In genomic region chr16:87942103-87942865, GRCm38 (mm10) we compare ENCODE assay signal across 20 mouse cellular contexts.
DNase-seq lines count a peak whose midpoint lies in the region; ATAC-seq lines count a peak whose summit lies in the region.
"Had no signal": no experiment of that assay in that cellular context is flagged by ENCODE, and none has a peak within 500 bp of the region (broad histone marks: within the 10 kb centered on the region; RNA-seq: fewer than 3 reads in every experiment).

No protein-coding gene starts in this region.

- H3K27me3 ChIP-seq in forebrain, embryonic 14.5 days (replicated peaks; ENCODE audit: control insufficient read depth, insufficient read depth, low read length) = no peaks in the 10 kb centered on the region
- no peaks in the 10 kb centered on the region for H3K27me3 ChIP-seq in forebrain, embryonic 12.5 days
- H3K27me3 ChIP-seq in limb, embryonic 12.5 days = no peaks in the 10 kb centered on the region
- no peaks in the 10 kb centered on the region for H3K27me3 ChIP-seq in limb, embryonic 10.5 days (ENCODE audit: low read depth, poor library complexity, severe bottlenecking)
- H3K27me3 ChIP-seq in neural tube, embryonic 13.5 days = no peaks in the 10 kb centered on the region
- H3K27me3 ChIP-seq: embryonic facial prominence, embryonic 13.5 days; forebrain, embryonic 13.5 days; heart, embryonic 12.5 days; intestine, embryonic 15.5 days had no signal

- 71% methylated on average over 13 of the region's 13 CpGs for WGBS in forebrain, embryonic 14.5 days
- WGBS in forebrain, embryonic 12.5 days = 82% methylated on average over 13 of the region's 13 CpGs
- 47% methylated on average over 13 of the region's 13 CpGs for WGBS in limb, embryonic 12.5 days
- WGBS in limb, embryonic 10.5 days = 78% methylated on average over 13 of the region's 13 CpGs
- WGBS in neural tube, embryonic 13.5 days = 71% methylated on average over 13 of the region's 13 CpGs

- no peak overlapping the region for H3K4me2 ChIP-seq in forebrain, embryonic 14.5 days (ENCODE audit: low read length)
- H3K4me2 ChIP-seq in forebrain, embryonic 12.5 days = no peak overlapping the region
- H3K4me2 ChIP-seq in limb, embryonic 12.5 days = 0 out of 2 replicates have a peak overlapping the region, but pooled peaks have one; percentile 6
- no peak overlapping the region for H3K4me2 ChIP-seq in neural tube, embryonic 13.5 days
- H3K4me2 ChIP-seq: embryonic facial prominence, embryonic 13.5 days; forebrain, embryonic 13.5 days; heart, embryonic 12.5 days; intestine, embryonic 15.5 days had no signal

- H3K9ac ChIP-seq in forebrain, embryonic 14.5 days (ENCODE audit: low read length) = no peak overlapping the region
- no peak overlapping the region for H3K9ac ChIP-seq in forebrain, embryonic 12.5 days
- no peak overlapping the region for H3K9ac ChIP-seq in limb, embryonic 12.5 days (replicated peaks)
- H3K9ac ChIP-seq in neural tube, embryonic 13.5 days = no peak overlapping the region
- H3K9ac ChIP-seq: embryonic facial prominence, embryonic 13.5 days; forebrain, embryonic 13.5 days; heart, embryonic 12.5 days; intestine, embryonic 15.5 days had no signal

- DNase-seq in forebrain, embryonic 14.5 days (ENCODE audit: low spot score) = no peak
- no peak for DNase-seq in limb, embryonic 10.5 days (ENCODE audit: low spot score)
- no peak for DNase-seq in neural tube, embryonic 10.5 days (ENCODE audit: extremely low spot score, low spot score)
- no peak for DNase-seq in adrenal gland, postnatal 14 days
- DNase-seq: adrenal gland, postnatal 10 days; B cell, adult 2 months; cerebellum, adult 11-12 months; cerebellum, adult 9-10 months; cerebellum, postnatal 36 days; gastrocnemius, adult 2 months; gastrocnemius, postnatal 25 days had no signal

- no peak overlapping the region for H3K27ac ChIP-seq in forebrain, embryonic 14.5 days (ENCODE audit: low read depth, low read length)
- no peak overlapping the region for H3K27ac ChIP-seq in forebrain, embryonic 12.5 days
- no peak overlapping the region for H3K27ac ChIP-seq in limb, embryonic 12.5 days
- no peak overlapping the region for H3K27ac ChIP-seq in limb, embryonic 10.5 days
- H3K27ac ChIP-seq in neural tube, embryonic 13.5 days (replicated peaks) = no peak overlapping the region
- H3K27ac ChIP-seq: embryonic facial prominence, embryonic 13.5 days; forebrain, embryonic 13.5 days; gastrocnemius, adult 2 months; intestine, embryonic 15.5 days had no signal

- H3K4me1 ChIP-seq in forebrain, embryonic 14.5 days (ENCODE audit: control insufficient read depth, insufficient read depth, low read length) = no peaks in the 10 kb centered on the region
- no peaks in the 10 kb centered on the region for H3K4me1 ChIP-seq in forebrain, embryonic 12.5 days
- peaks cover 11% of the 10 kb centered on the region; the same call in 1 of the 2 replicates for H3K4me1 ChIP-seq in limb, embryonic 12.5 days (replicated peaks)
- H3K4me1 ChIP-seq in limb, embryonic 10.5 days = peaks cover 8% of the 10 kb centered on the region
- H3K4me1 ChIP-seq in neural tube, embryonic 13.5 days (replicated peaks) = 0 out of 2 replicates have a peak, but pooled peaks cover 3% of the 10 kb centered on the region
- H3K4me1 ChIP-seq: embryonic facial prominence, embryonic 13.5 days; forebrain, embryonic 13.5 days; heart, embryonic 12.5 days; intestine, embryonic 15.5 days had no signal

- no peaks in the 10 kb centered on the region for H3K9me3 ChIP-seq in forebrain, embryonic 14.5 days (replicated peaks; ENCODE audit: control insufficient read depth, low read length)
- no peaks in the 10 kb centered on the region for H3K9me3 ChIP-seq in forebrain, embryonic 12.5 days
- no peaks in the 10 kb centered on the region for H3K9me3 ChIP-seq in limb, embryonic 12.5 days
- H3K9me3 ChIP-seq in limb, embryonic 10.5 days (replicated peaks) = no peaks in the 10 kb centered on the region
- H3K9me3 ChIP-seq in neural tube, embryonic 13.5 days = no peaks in the 10 kb centered on the region
- H3K9me3 ChIP-seq: embryonic facial prominence, embryonic 13.5 days; forebrain, embryonic 13.5 days; heart, embryonic 12.5 days; intestine, embryonic 15.5 days had no signal

- H3K36me3 ChIP-seq in forebrain, embryonic 14.5 days (ENCODE audit: control insufficient read depth, insufficient read depth, low read length) = no peaks in the 10 kb centered on the region
- no peaks in the 10 kb centered on the region for H3K36me3 ChIP-seq in forebrain, embryonic 12.5 days (replicated peaks)
- no peaks in the 10 kb centered on the region for H3K36me3 ChIP-seq in limb, embryonic 12.5 days
- H3K36me3 ChIP-seq in limb, embryonic 10.5 days = no peaks in the 10 kb centered on the region
- H3K36me3 ChIP-seq in neural tube, embryonic 13.5 days = no peaks in the 10 kb centered on the region
- H3K36me3 ChIP-seq: embryonic facial prominence, embryonic 13.5 days; G1E; heart, embryonic 12.5 days; intestine, embryonic 15.5 days had no signal

- 0 out of 2 replicates have a peak, but pooled peaks have one; percentile 20 for ATAC-seq in forebrain, embryonic 14.5 days
- ATAC-seq in forebrain, embryonic 12.5 days (ENCODE audit: low FRiP score) = no peak
- ATAC-seq in limb, embryonic 12.5 days (ENCODE audit: insufficient number of reproducible peaks, insufficient read depth, low FRiP score, low TSS enrichment, low read depth) = peak; percentile 39; the same call in 1 of the 2 replicates
- ATAC-seq in neural tube, embryonic 13.5 days (ENCODE audit: low read depth) = peak; percentile 93
- ATAC-seq: CD4-positive, CD25-positive, alpha-beta regulatory T cell, adult 4 months; forebrain, embryonic 13.5 days; intestine, embryonic 15.5 days had no signal

- no peak overlapping the region for H3K4me3 ChIP-seq in forebrain, embryonic 14.5 days (ENCODE audit: low read depth, low read length)
- no peak overlapping the region for H3K4me3 ChIP-seq in forebrain, embryonic 12.5 days (replicated peaks)
- H3K4me3 ChIP-seq in limb, embryonic 12.5 days (replicated peaks) = no peak overlapping the region
- no peak overlapping the region for H3K4me3 ChIP-seq in limb, embryonic 10.5 days
- H3K4me3 ChIP-seq in neural tube, embryonic 13.5 days = no peak overlapping the region
- H3K4me3 ChIP-seq: embryonic facial prominence, embryonic 13.5 days; forebrain, embryonic 13.5 days; gastrocnemius, adult 2 months; heart, embryonic 12.5 days; intestine, embryonic 15.5 days had no signal
